Mouse (Mus musculus): ENCODE data around the gene H2-M5. TPM values are rescaled to one million over a fixed set of nuclear protein-coding genes. Genes with fewer than 3 reads are reported as not detected.

Gene H2-M5
- polyA plus RNA-seq (2012; rRNA removed): 0.54 and 1.4 TPM in 2 replicates

GRCm38 (mm10) chr17:36989437-36989836, at the start of gene H2-M5:
Gene H2-M5, minus strand, starts transcription at chr17:36989537.

GRCm38 (mm10) chr17:37022628-37023576, 33.6 kb upstream of the H2-M5 start, which contains the start of gene Mog:
Gene Mog, minus strand, starts transcription at chr17:37023398.

GRCm38 (mm10) chr17:37000863-37001262, 11.5 kb upstream of the H2-M5 start, which contains the start of gene Zfp57:
Gene Zfp57, plus strand, starts transcription at chr17:37001163.

GRCm38 (mm10) chr17:36981221-36981813, 8.0 kb downstream of the H2-M5 start, which contains the start of gene 2410137M14Rik:
Gene 2410137M14Rik, minus strand, starts transcription at chr17:36981237.

GRCm38 (mm10) chr17:36957999-36958743, 31.2 kb downstream of the H2-M5 start, which contains the start of the genes Znrd1 and Znrd1as:
Gene Znrd1, minus strand, starts transcription at chr17:36958559.
Gene Znrd1as, plus strand, starts transcription at chr17:36958592.

GRCm38 (mm10) chr17:36950981-36951947, 38.1 kb downstream of the H2-M5 start, which contains the start of gene Ppp1r11:
Gene Ppp1r11, minus strand, starts transcription at chr17:36951741.

GRCm38 (mm10) chr17:36942791-36943471, 46.4 kb downstream of the H2-M5 start, which contains the start of gene Rnf39:
Gene Rnf39, plus strand, starts transcription at chr17:36942918.

Other genes with a start within 250 kb of the H2-M5 start
- not detected in 2 replicates for gene H2-M10.5, start 216.6 kb downstream of the H2-M5 start, polyA plus RNA-seq (2012; rRNA removed)
- not detected in 2 replicates for gene H2-M10.6, start 177.4 kb downstream of the H2-M5 start, polyA plus RNA-seq (2012; rRNA removed)
- gene Trim26, start 152.4 kb downstream of the H2-M5 start, polyA plus RNA-seq (2012; rRNA removed): 54.2 and 58.7 TPM in 2 replicates
- 0.43 and 1.4 TPM in 2 replicates for gene Trim15, start 122.3 kb downstream of the H2-M5 start, polyA plus RNA-seq (2012; rRNA removed)
- gene Trim10, start 120.0 kb downstream of the H2-M5 start, polyA plus RNA-seq (2012; rRNA removed): 0.10 TPM in 1 of 2 replicates, not detected in the other
- gene Trim40, start 99.4 kb downstream of the H2-M5 start, polyA plus RNA-seq (2012; rRNA removed): 0.14 and 0.17 TPM in 2 replicates
- not detected in 2 replicates for gene Trim31, start 91.4 kb downstream of the H2-M5 start, polyA plus RNA-seq (2012; rRNA removed)
- gene Rnf39, start 46.6 kb downstream of the H2-M5 start, polyA plus RNA-seq (2012; rRNA removed): 2.8 and 4.4 TPM in 2 replicates
- gene Ppp1r11, start 37.8 kb downstream of the H2-M5 start, polyA plus RNA-seq (2012; rRNA removed): 24.8 and 31.2 TPM in 2 replicates
- 26.6 and 33.4 TPM in 2 replicates for gene Znrd1, start 31.0 kb downstream of the H2-M5 start, polyA plus RNA-seq (2012; rRNA removed)
- gene Znrd1as, start 30.9 kb downstream of the H2-M5 start, polyA plus RNA-seq (2012; rRNA removed): 0.36 and 1.5 TPM in 2 replicates
- not detected in 2 replicates for gene 2410137M14Rik, start 8.3 kb downstream of the H2-M5 start, polyA plus RNA-seq (2012; rRNA removed)
- gene Zfp57, start 11.6 kb upstream of the H2-M5 start, polyA plus RNA-seq (2012; rRNA removed): 16.9 and 20.7 TPM in 2 replicates
- gene Mog, start 33.9 kb upstream of the H2-M5 start, polyA plus RNA-seq (2012; rRNA removed): not detected in 2 replicates
- 60.3 and 72.3 TPM in 2 replicates for gene Gabbr1, start 56.4 kb upstream of the H2-M5 start, polyA plus RNA-seq (2012; rRNA removed)
- gene Olfr90, start 99.0 kb upstream of the H2-M5 start, polyA plus RNA-seq (2012; rRNA removed): not detected in 2 replicates
- not detected in 2 replicates for gene Olfr91, start 108.7 kb upstream of the H2-M5 start, polyA plus RNA-seq (2012; rRNA removed)
- gene Olfr92, start 130.6 kb upstream of the H2-M5 start, polyA plus RNA-seq (2012; rRNA removed): not detected in 2 replicates
- not detected in 2 replicates for gene Olfr93, start 172.0 kb upstream of the H2-M5 start, polyA plus RNA-seq (2012; rRNA removed)
- not detected in 2 replicates for gene Ubd, start 204.4 kb upstream of the H2-M5 start, polyA plus RNA-seq (2012; rRNA removed)
- gene Olfr94, start 211.5 kb upstream of the H2-M5 start, polyA plus RNA-seq (2012; rRNA removed): not detected in 2 replicates
- gene Olfr95, start 223.6 kb upstream of the H2-M5 start, polyA plus RNA-seq (2012; rRNA removed): not detected in 2 replicates
- not detected in 2 replicates for gene Olfr96, start 230.6 kb upstream of the H2-M5 start, polyA plus RNA-seq (2012; rRNA removed)
- gene Olfr97, start 247.8 kb upstream of the H2-M5 start, polyA plus RNA-seq (2012; rRNA removed): not detected in 2 replicates

All from ovary, adult 2 months (tissue).